Mouse (Mus musculus): ENCODE data around the gene Axl. TPM values are rescaled to one million over a fixed set of nuclear protein-coding genes. Genes with fewer than 3 reads are reported as not detected.

The Axl gene
- polyA plus RNA-seq, 1 experiment from 2014 or later, result 34.2 TPM

GRCm38 (mm10) chr7:25787456-25788219 lies 867 bp downstream of the Axl start:
- Histone ChIP-seq H3K4me3 (ENCODE audit: low read depth, low read length) (peak overlapping the region; percentile 52), H3K9ac (ENCODE audit: low read depth, low read length) (peak overlapping the region; percentile 26), H3K36me3 (ENCODE audit: control insufficient read depth, insufficient read depth, low read length) (no peaks in the 10 kb centered on the region), H3K27ac (ENCODE audit: low read depth, low read length) (peak overlapping the region; percentile 43; the same call in 1 of the 2 replicates), H3K9me3 (ENCODE audit: control insufficient read depth, low read length) (no peaks in the 10 kb centered on the region), H3K4me1 (replicated peaks; ENCODE audit: control insufficient read depth, insufficient read depth, low read length) (peaks cover 23% of the 10 kb centered on the region), H3K4me2 (peak overlapping the region; percentile 67), H3K27me3 (replicated peaks; ENCODE audit: control insufficient read depth, insufficient read depth, low read length) (peaks cover 4% of the 10 kb centered on the region)
- no peak for ATAC-seq (replicated peaks; ENCODE audit: low FRiP score)
- 19% methylated on average over 9 of the region's 9 CpGs for WGBS
- DNase-seq (ENCODE audit: low spot score), result no peak

- H3K4me3 ChIP-seq (ENCODE audit: low read depth, low read length), result peak overlapping the region; percentile 52
- H3K27me3 ChIP-seq (replicated peaks; ENCODE audit: control insufficient read depth, insufficient read depth, low read length), result peaks cover 4% of the 10 kb centered on the region
- no peak overlapping the region; the same call in 1 of the 2 replicates for H3K9ac ChIP-seq (ENCODE audit: low read depth, low read length)
- peak overlapping the region; percentile 67 for H3K4me2 ChIP-seq
- no peaks in the 10 kb centered on the region for H3K9me3 ChIP-seq (ENCODE audit: control insufficient read depth, low read length)
- DNase-seq (ENCODE audit: low spot score) (no peak), ATAC-seq (replicated peaks; ENCODE audit: low FRiP score) (no peak)
- no peak overlapping the region for H3K27ac ChIP-seq (ENCODE audit: low read depth, low read length)
- H3K36me3 ChIP-seq (ENCODE audit: control insufficient read depth, insufficient read depth, low read length), result no peaks in the 10 kb centered on the region
- WGBS, result 54% methylated on average over 4 of the region's 4 CpGs
- peaks cover 27% of the 10 kb centered on the region for H3K4me1 ChIP-seq (replicated peaks; ENCODE audit: control insufficient read depth, insufficient read depth, low read length)
Observed at GRCm38 (mm10) chr7:25786974-25787373, 1.5 kb downstream of the Axl start.

GRCm38 (mm10) chr7:25785752-25786151 lies 2.8 kb downstream of the Axl start:
- Histone ChIP-seq H3K9ac (ENCODE audit: low read depth, low read length) (no peak overlapping the region), H3K4me2 (no peak overlapping the region), H3K27me3 (replicated peaks; ENCODE audit: control insufficient read depth, insufficient read depth, low read length) (peaks cover 4% of the 10 kb centered on the region), H3K9me3 (ENCODE audit: control insufficient read depth, low read length) (no peaks in the 10 kb centered on the region), H3K4me1 (replicated peaks; ENCODE audit: control insufficient read depth, insufficient read depth, low read length) (peaks cover 40% of the 10 kb centered on the region), H3K27ac (ENCODE audit: low read depth, low read length) (no peak overlapping the region), H3K36me3 (ENCODE audit: control insufficient read depth, insufficient read depth, low read length) (no peaks in the 10 kb centered on the region), H3K4me3 (ENCODE audit: low read depth, low read length) (no peak overlapping the region)
- DNase-seq (ENCODE audit: low spot score) (no peak), ATAC-seq (replicated peaks; ENCODE audit: low FRiP score) (no peak)
- 60% methylated on average over 4 of the region's 4 CpGs for WGBS

- DNase-seq (ENCODE audit: low spot score) (no peak), ATAC-seq (replicated peaks; ENCODE audit: low FRiP score) (no peak)
- H3K4me2 ChIP-seq, result no peak overlapping the region
- WGBS, result 36% methylated on average over 1 of the region's 1 CpGs
- H3K9ac ChIP-seq (ENCODE audit: low read depth, low read length), result no peak overlapping the region
- H3K27ac ChIP-seq (ENCODE audit: low read depth, low read length), result no peak overlapping the region
- peaks cover 4% of the 10 kb centered on the region for H3K27me3 ChIP-seq (replicated peaks; ENCODE audit: control insufficient read depth, insufficient read depth, low read length)
- H3K4me3 ChIP-seq (ENCODE audit: low read depth, low read length), result no peak overlapping the region
- no peaks in the 10 kb centered on the region for H3K9me3 ChIP-seq (ENCODE audit: control insufficient read depth, low read length)
- H3K4me1 ChIP-seq (replicated peaks; ENCODE audit: control insufficient read depth, insufficient read depth, low read length), result peaks cover 41% of the 10 kb centered on the region
- no peaks in the 10 kb centered on the region for H3K36me3 ChIP-seq (ENCODE audit: control insufficient read depth, insufficient read depth, low read length)
Observed at GRCm38 (mm10) chr7:25784808-25785207, 3.7 kb downstream of the Axl start.

GRCm38 (mm10) chr7:25783746-25784145 lies 4.8 kb downstream of the Axl start:
- Histone ChIP-seq H3K9ac (ENCODE audit: low read depth, low read length) (no peak overlapping the region), H3K9me3 (ENCODE audit: control insufficient read depth, low read length) (no peaks in the 10 kb centered on the region), H3K4me2 (no peak overlapping the region), H3K27me3 (replicated peaks; ENCODE audit: control insufficient read depth, insufficient read depth, low read length) (peaks cover 4% of the 10 kb centered on the region), H3K36me3 (ENCODE audit: control insufficient read depth, insufficient read depth, low read length) (no peaks in the 10 kb centered on the region), H3K4me1 (replicated peaks; ENCODE audit: control insufficient read depth, insufficient read depth, low read length) (peaks cover 40% of the 10 kb centered on the region), H3K27ac (ENCODE audit: low read depth, low read length) (no peak overlapping the region), H3K4me3 (ENCODE audit: low read depth, low read length) (no peak overlapping the region)
- ATAC-seq (replicated peaks; ENCODE audit: low FRiP score) (no peak), DNase-seq (ENCODE audit: low spot score) (no peak)
- 51% methylated on average over 8 of the region's 8 CpGs for WGBS

GRCm38 (mm10) chr7:25782744-25783143 lies 5.8 kb downstream of the Axl start:
- H3K9me3 ChIP-seq (ENCODE audit: control insufficient read depth, low read length), result no peaks in the 10 kb centered on the region
- WGBS, result 60% methylated on average over 6 of the region's 6 CpGs
- peak overlapping the region; percentile 14; the same call in 1 of the 2 replicates for H3K4me2 ChIP-seq

GRCm38 (mm10) chr7:25781937-25782610 lies 6.4 kb downstream of the Axl start:
- 36% methylated on average over 11 of the region's 11 CpGs for WGBS
- Histone ChIP-seq H3K9me3 (ENCODE audit: control insufficient read depth, low read length) (no peaks in the 10 kb centered on the region), H3K9ac (ENCODE audit: low read depth, low read length) (peak overlapping the region; percentile 15), H3K4me3 (ENCODE audit: low read depth, low read length) (peak overlapping the region; percentile 25), H3K27ac (ENCODE audit: low read depth, low read length) (peak overlapping the region; percentile 30), H3K27me3 (replicated peaks; ENCODE audit: control insufficient read depth, insufficient read depth, low read length) (peaks cover under 1% of the 10 kb centered on the region), H3K4me1 (replicated peaks; ENCODE audit: control insufficient read depth, insufficient read depth, low read length) (peaks cover 32% of the 10 kb centered on the region), H3K4me2 (peak overlapping the region; percentile 67), H3K36me3 (ENCODE audit: control insufficient read depth, insufficient read depth, low read length) (no peaks in the 10 kb centered on the region)
- peak; percentile 48 for ATAC-seq (replicated peaks; ENCODE audit: low FRiP score)
- DNase-seq (ENCODE audit: low spot score), result no peak

More at GRCm38 (mm10) chr7:25782744-25783143, 5.8 kb downstream of the Axl start:
- Histone ChIP-seq H3K4me1 (replicated peaks; ENCODE audit: control insufficient read depth, insufficient read depth, low read length) (peaks cover 35% of the 10 kb centered on the region), H3K36me3 (ENCODE audit: control insufficient read depth, insufficient read depth, low read length) (no peaks in the 10 kb centered on the region), H3K27me3 (replicated peaks; ENCODE audit: control insufficient read depth, insufficient read depth, low read length) (peaks cover 4% of the 10 kb centered on the region), H3K4me3 (ENCODE audit: low read depth, low read length) (no peak overlapping the region), H3K9ac (ENCODE audit: low read depth, low read length) (no peak overlapping the region), H3K27ac (ENCODE audit: low read depth, low read length) (no peak overlapping the region; the same call in 1 of the 2 replicates)
- ATAC-seq (replicated peaks; ENCODE audit: low FRiP score), result no peak
- no peak for DNase-seq (ENCODE audit: low spot score)

- Histone ChIP-seq H3K4me1 (replicated peaks; ENCODE audit: control insufficient read depth, insufficient read depth, low read length) (peaks cover 29% of the 10 kb centered on the region), H3K9ac (ENCODE audit: low read depth, low read length) (peak overlapping the region; percentile 15), H3K27me3 (replicated peaks; ENCODE audit: control insufficient read depth, insufficient read depth, low read length) (no peaks in the 10 kb centered on the region), H3K27ac (ENCODE audit: low read depth, low read length) (peak overlapping the region; percentile 30), H3K9me3 (ENCODE audit: control insufficient read depth, low read length) (no peaks in the 10 kb centered on the region), H3K4me3 (ENCODE audit: low read depth, low read length) (peak overlapping the region; percentile 25), H3K36me3 (ENCODE audit: control insufficient read depth, insufficient read depth, low read length) (no peaks in the 10 kb centered on the region; the same call in 1 of the 2 replicates), H3K4me2 (peak overlapping the region; percentile 67)
- DNase-seq (ENCODE audit: low spot score), result peak; percentile 52
- ATAC-seq (replicated peaks; ENCODE audit: low FRiP score), result peak; percentile 15; the same call in 1 of the 2 replicates
- WGBS, result 9% methylated on average over 29 of the region's 33 CpGs
Observed at GRCm38 (mm10) chr7:25781321-25781936, 7.1 kb downstream of the Axl start.

Measured in liver, embryonic 11.5 days (tissue).